Mouse (Mus musculus) spleen, adult 2 months (tissue): ENCODE data around the gene Crocc. TPM values are rescaled to one million over a fixed set of nuclear protein-coding genes. Genes with fewer than 3 reads are reported as not detected.

Experiments
- DNase-seq, 2 experiments: peaks; one replicate each; pipeline versions ENCODE4 v3.0.0 to v3.0.0-alpha.2; 2012 to 2021; ENCODE audit warnings: low spot score in 2 of 2, low read depth in 1 of 2
- H3K27ac ChIP-seq: fragments of 200-500 bp; 2 replicates; pipeline ENCODE4 v1.5.1; 2012; ENCODE audit warnings: low read length, inconsistent platforms; ENCODE audit not compliant: insufficient read depth
- H3K27me3 ChIP-seq: fragments of 200-500 bp; 2 replicates; pipeline ENCODE4 v1.6.1; 2012; ENCODE audit warnings: mild to moderate bottlenecking, moderate library complexity, low read length, inconsistent platforms; ENCODE audit not compliant: control insufficient read depth, insufficient read depth
- H3K36me3 ChIP-seq: fragments of 200-500 bp; 2 replicates; pipeline ENCODE4 v1.6.1; 2012; ENCODE audit warnings: mild to moderate bottlenecking, low read length, inconsistent platforms; ENCODE audit not compliant: control insufficient read depth, insufficient read depth
- H3K4me1 ChIP-seq: fragments of 200-500 bp; 2 replicates; pipeline ENCODE4 v1.6.1; 2011; ENCODE audit warnings: inconsistent platforms; ENCODE audit not compliant: control insufficient read depth, insufficient read depth, insufficient read length
- H3K4me3 ChIP-seq: fragments of 200-500 bp; 2 replicates; pipeline ENCODE4 v1.5.1; 2011; ENCODE audit warnings: mild to moderate bottlenecking, inconsistent platforms; ENCODE audit not compliant: insufficient read depth, insufficient read length; ENCODE audit errors: extremely low read depth
- CTCF ChIP-seq: fragments of 200-500 bp; IDR thresholded peaks from 2 replicates; pipeline ENCODE4 v1.5.1; 2011; ENCODE audit warnings: mild to moderate bottlenecking, inconsistent platforms; ENCODE audit not compliant: insufficient read depth, insufficient read length, insufficient replicate concordance; ENCODE audit errors: extremely low read depth
- POLR2A ChIP-seq: fragments of 200-500 bp; IDR thresholded peaks from 2 replicates; pipeline ENCODE4 v1.6.1; 2011; ENCODE audit warnings: low read depth, low read length, inconsistent platforms
- WGBS: fragments of 180-500 bp; shearing (Covaris S2); methylation state at CpG from one replicate; pipeline ENCODE4 v1.1.7; 2018; 5-methylcytosine and 5-hydroxymethylcytosine counted together
- polyA plus RNA-seq: library from polyadenylated mRNA; depleted of rRNA; stranded (reverse); fragments of >200 nt; gene quantifications from 2 replicates; pipeline ENCODE4 v1.2.3, GENCODE M21; 2012; rRNA removed

Crocc gene
- polyA plus RNA-seq, 1 experiment = 9.8 TPM

- Histone ChIP-seq H3K27ac (no peak overlapping the region), H3K4me3 (no peak overlapping the region), H3K27me3 (no peaks in the 10 kb centered on the region), H3K36me3 (peaks cover 46% of the 10 kb centered on the region), H3K4me1 (no peaks in the 10 kb centered on the region)
- no peak for DNase-seq
- WGBS = 57% methylated on average over 13 of the region's 13 CpGs
- TF ChIP-seq POLR2A = no peak
- TF ChIP-seq CTCF = no peak
These were observed 88.7 kb downstream of the Crocc start for GRCm38 (mm10) chr4:140971691-140972090.

GRCm38 (mm10) chr4:140967386-140968159 is 92.8 kb downstream of the Crocc start:
- H3K36me3 ChIP-seq = peaks cover 26% of the 10 kb centered on the region
- 90% methylated on average over 11 of the region's 11 CpGs for WGBS

More at GRCm38 (mm10) chr4:140967386-140968159, 92.8 kb downstream of the Crocc start:
- DNase-seq = no peak
- Histone ChIP-seq H3K27me3 (no peaks in the 10 kb centered on the region), H3K4me1 (peaks cover 2% of the 10 kb centered on the region; the same call in 1 of the 2 replicates), H3K4me3 (no peak overlapping the region), H3K27ac (no peak overlapping the region)
- no peak for TF ChIP-seq CTCF
- no peak for TF ChIP-seq POLR2A

Other genes starting within 250 kb of the Crocc start
- gene Padi3, start 249.9 kb downstream of the Crocc start, polyA plus RNA-seq = 0.14 and 0.26 TPM in 2 replicates
- gene Padi1, start 214.8 kb downstream of the Crocc start, polyA plus RNA-seq = 0.13 TPM in 2 replicates
- gene Padi2, start 154.2 kb downstream of the Crocc start, polyA plus RNA-seq = 10.7 and 12.0 TPM in 2 replicates
- 66.0 and 79.2 TPM in 2 replicates for gene Sdhb, start 99.3 kb downstream of the Crocc start, polyA plus RNA-seq
- gene Atp13a2, start 73.7 kb downstream of the Crocc start, polyA plus RNA-seq = 275 and 360 TPM in 2 replicates
- gene Mfap2, start 50.1 kb downstream of the Crocc start, polyA plus RNA-seq = 3.1 and 4.6 TPM in 2 replicates
- gene Necap2, start 17.8 kb upstream of the Crocc start, polyA plus RNA-seq = 71.3 and 101 TPM in 2 replicates
- gene Spata21, start 27.8 kb upstream of the Crocc start, polyA plus RNA-seq = not detected in 2 replicates
- gene Szrd1, start 79.2 kb upstream of the Crocc start, polyA plus RNA-seq = 38.8 and 49.8 TPM in 2 replicates
- gene Fbxo42, start 87.4 kb upstream of the Crocc start, polyA plus RNA-seq = 13.1 and 13.7 TPM in 2 replicates
- gene Rsg1, start 153.4 kb upstream of the Crocc start, polyA plus RNA-seq = 0.83 and 2.9 TPM in 2 replicates
- gene Arhgef19, start 178.9 kb upstream of the Crocc start, polyA plus RNA-seq = 0.79 and 1.2 TPM in 2 replicates
- 8.0 and 9.8 TPM in 2 replicates for gene Epha2, start 240.7 kb upstream of the Crocc start, polyA plus RNA-seq